Mouse (Mus musculus) frontal cortex, postnatal 10 days (tissue): ENCODE data around the gene Pop7.

ENCODE experiments used
- DNase-seq, 2 experiments: peaks; one replicate each; pipeline ENCODE4 v3.0.0; 2022; ENCODE audit warnings: low spot score in 2 of 2, mixed read lengths in 1 of 2

Pop7 gene

DNA sequence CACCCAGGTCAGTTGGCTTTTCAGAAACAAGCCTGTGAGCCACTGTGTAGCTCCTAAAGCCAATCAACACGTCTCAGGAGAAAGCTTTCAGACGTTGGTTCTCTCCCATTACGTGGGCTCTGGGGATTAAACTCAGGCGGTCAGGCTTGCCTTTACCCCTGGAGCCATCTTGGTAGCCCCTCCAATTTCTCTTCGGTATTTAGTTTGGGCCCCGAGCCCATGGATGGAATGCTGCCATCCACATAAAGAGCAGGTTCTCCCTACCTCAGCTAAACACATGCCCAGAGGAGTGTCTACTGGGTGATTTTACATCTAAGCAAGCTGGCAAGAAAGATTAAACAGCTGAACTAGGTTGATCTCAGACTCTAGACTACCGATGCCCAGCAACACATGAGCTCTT, 2.1 kb downstream of the Pop7 start:
- DNase-seq: no peak

DNA sequence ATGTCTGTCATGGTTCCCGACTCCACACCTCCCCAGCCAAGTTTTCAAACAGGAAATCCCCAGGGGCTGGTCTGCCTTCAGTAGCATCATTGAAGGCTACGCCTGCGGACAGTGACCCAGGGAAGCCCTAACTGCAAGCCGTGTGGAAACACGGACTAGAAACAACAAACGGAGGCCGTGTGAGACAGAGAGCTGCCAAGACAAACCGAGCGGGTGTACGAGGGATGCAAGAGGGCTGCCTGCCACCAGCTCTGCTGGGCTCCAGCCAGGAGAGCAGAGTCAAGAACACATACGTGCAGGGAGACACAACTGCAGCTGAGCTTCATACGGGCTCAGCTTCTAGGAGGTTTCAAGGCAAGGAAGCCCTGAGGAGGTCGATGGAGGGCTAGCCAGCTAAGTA, 8.5 kb downstream of the Pop7 start:
- DNase-seq: no peak

DNA sequence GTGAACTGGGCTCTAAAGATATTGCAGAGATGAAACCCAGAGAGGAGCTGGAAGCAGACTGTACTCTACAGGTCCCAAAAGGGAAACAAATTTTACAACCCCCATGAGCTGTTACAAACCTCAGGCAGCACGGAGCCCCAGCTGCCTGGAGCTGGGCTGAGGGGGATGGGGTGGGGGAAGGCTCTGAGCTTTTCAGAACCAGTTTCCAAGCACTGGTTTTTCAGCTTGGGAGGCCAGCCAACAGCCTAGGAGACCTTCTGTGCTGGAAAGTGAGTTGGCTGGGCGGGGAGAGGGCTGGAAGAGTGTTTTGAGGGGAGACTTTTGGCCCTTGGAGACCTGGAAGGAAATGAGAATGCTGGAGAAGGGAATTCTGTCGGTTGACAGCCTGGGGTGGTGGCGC, 10.8 kb downstream of the Pop7 start:
- peak in 1 of 2 experiments; percentile 26 for DNase-seq

DNA sequence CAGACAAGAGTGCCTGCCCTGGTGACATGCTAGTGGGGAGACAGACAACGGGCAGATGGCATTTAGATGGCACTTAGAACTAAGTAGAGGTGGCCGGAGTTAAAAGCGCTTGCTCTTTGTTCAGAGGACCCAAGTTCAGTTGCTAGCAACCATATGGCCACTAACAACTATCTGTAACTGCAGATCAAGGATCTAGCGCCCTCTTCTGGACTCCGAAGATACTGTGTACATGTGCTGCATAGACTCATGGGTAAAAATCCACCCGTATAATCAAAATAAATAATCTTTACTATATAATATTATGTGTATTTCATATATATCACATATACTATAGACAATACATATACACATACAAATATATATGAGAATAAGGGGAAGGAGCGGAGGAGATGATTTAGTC, 14.7 kb downstream of the Pop7 start:
- no peak for DNase-seq

DNA sequence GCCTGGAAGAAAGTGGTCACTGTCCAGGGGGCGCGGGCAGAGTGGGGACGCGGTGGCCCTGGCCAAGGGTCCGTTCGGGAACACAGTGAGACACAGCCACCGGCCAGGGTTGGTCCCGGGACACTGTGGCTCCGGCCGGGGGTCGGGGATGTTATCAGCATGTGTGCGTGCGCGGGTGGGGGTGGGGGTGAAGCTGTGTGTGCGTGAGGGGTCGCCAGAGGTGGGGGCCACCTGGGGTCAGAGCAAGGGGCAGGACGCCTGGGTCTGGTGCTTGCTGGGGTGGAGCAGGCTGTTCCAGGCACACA, 16.5 kb downstream of the Pop7 start:
- DNase-seq: no peak

DNA sequence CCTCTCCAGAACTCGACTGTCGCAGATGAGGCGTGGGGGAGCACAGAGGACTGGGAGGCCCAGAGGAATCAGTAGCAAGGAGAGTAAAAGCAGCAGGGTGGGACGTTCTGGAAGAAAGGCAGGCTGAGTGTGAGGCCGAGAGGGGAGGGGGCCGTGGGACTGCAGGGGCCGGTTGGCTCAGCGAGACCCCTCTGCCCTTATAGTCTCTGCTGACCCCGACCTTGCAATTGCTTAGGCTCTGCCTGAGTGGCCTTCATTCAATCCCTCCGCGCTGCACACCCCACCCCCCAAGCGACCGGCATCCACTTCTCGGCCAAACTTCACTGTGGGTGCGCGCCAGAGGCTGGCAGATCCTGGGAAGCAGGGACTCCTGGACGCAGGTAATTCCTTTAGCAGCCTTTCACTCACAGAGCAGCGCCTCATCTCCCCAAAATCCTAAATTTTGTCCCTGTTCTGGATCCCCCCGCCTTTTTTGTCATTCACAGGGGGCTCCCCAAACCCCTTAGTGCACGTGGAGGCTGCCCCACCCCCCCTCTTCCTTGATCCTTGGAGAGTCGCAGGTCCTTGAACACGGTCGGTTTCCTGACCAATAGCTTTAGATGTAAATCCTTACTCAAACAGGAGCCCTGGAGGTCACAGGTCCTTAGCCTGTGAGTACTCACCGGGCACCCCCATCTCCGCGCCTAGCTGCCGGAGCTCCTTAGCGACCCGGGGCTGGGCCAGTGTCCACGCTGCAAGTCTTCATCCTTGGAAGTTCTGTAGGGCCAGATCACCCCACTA, 17.1 kb downstream of the Pop7 start:
- DNase-seq: no peak

DNA sequence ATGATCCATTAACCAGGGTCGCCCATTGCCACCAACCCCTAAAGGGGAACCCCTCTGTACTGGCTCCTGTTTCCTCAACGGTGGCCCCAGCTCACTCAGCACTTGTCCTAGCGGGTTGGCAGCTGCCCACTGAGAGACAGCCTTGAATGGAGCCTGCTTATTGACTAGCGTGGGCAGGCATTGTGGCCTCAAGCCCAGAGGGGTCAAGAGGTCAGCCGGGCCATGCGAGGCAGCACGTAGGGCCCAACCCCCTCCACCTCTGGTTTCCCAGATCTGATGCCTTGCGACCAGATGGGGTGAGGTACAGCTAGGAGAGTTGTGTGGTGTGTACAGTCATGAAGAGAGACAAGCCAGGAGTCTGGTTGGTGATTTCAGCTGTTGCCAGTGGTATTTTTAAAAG, 20.4 kb downstream of the Pop7 start:
- peak in 1 of 2 experiments; percentile 17 for DNase-seq

DNA sequence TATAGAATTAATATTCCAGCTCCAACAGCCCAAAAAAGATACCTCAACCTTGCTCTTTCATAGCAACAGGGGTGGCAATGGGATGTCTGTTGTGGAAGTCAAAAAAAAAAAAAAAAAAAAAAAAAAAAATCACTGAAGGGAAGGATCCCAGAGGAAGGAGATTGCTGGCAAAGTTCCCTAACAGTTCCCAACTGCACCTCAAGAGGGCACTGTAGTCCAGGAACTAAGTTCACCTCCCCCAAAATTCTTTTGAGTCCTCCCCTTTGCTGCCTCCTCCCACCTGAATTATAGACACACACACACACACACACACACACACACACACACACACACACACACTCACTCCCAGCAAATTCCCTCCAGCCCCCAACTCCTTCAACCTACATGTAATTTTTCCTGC, 21.2 kb downstream of the Pop7 start:
- DNase-seq: peak; percentile 41 to 65

DNA sequence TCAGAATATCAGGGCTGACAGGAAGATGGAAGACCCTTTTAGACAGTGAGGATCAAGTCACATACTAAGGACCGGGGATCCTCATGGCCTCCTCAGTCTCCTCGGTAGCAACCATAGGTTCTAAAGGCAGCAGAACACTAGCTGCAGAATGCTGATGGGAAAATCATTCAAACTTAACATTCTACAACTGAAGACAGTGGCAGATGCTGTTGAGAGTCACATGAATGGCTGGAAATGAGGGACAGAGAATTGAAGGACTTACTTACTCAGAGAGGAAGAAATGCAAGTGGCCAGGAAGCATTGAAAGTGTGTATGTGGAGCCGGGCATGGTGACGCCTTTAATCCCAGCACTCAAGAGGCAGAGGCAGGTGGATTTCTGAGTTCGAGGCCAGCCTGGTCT, 25.4 kb downstream of the Pop7 start, which contains the start of gene Zan:
Gene Zan (minus strand): TSS at position 101 of the 400 bp plus-strand sequence.
- no peak for DNase-seq

DNA sequence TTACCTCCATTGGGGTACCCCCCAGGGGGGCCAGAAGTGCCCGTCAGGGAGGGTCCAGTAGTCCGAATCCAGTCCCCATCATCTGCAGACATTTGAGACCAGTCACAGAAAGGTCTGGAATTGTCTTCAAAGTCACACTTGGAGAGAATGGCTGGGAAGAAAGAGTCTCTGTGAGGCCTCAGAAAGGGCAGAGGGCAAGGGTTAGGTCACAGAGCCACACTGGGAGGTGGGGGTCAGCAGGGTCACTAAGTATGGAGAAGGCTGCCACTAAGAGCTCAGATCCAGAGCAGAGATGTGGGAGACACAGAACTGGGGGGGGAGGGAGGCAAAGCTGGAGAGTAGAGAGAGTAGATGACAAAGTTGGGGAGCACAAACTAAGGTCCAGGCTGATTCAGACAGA, 28.0 kb downstream of the Pop7 start:
- DNase-seq: no peak

DNA sequence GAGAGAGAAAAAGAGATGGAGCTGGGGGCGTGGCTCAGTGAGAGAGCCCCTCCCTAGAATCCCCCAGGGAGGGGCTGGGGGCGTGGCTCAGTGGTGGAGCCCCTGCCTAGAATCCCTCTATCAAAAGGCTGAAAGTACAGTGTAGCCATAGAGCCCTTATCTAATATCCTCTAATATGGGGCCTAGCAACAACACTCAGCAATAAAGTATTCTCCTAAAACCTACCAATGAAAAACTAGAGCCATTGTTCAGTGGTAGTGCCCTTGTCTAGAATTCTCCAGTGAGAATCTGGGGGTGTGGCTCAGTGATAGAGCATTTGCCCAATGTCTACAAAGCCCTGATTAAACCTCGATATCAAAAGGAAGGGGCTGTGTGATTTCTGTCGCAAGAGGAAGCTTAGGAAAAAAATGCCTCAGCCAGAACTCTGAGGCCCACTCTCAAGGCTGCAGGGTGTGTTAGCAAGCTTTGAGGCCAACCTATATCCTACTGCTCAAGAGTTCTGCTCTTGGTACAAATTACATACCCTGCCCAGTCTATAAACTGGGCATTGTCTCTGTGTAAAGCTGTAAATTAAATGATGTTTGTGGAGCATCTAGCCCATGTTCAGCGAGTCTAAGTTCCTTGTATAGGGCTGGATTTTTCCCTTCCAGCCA, 29.9 kb downstream of the Pop7 start:
- DNase-seq: no peak

DNA sequence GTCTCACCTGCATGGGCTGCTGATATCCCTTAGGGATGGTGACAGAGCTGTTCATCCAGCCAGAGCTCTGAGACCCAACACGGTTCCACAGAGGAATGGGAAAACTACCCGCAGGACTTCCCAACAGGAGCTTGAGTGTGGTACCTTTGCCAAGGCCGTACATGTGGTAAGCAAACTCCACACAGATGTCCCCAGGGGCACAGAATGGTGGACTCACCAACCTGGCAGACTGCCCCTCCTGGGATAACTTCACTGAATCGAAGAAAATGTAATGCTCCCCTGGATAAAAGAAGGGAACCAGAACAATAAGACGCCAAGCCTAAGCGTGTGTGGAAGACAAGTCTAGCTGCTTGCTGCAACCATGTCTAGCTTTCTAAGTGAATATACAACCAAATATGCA, 35.4 kb downstream of the Pop7 start:
- no peak for DNase-seq

DNA sequence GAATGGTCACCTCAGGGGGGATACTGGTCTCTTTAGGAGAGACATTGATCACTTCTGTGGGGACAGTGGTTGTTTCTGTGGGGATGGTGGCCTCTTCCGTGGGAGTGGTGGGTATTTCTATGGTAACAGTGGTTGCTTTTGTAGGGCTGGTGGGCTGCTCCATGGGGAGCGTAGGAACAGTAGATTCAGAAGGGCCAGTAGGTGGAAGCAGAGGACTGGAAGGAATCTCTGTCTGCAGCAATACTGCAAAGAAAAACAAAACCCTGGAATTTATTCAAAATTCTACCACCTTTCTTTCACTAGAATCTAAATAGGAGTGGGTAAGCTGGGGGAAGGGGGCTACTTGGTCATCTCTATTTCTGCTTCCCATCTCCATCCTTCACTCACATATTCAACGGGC, 37.3 kb downstream of the Pop7 start:
- peak in 1 of 2 experiments; percentile 12 for DNase-seq

DNA sequence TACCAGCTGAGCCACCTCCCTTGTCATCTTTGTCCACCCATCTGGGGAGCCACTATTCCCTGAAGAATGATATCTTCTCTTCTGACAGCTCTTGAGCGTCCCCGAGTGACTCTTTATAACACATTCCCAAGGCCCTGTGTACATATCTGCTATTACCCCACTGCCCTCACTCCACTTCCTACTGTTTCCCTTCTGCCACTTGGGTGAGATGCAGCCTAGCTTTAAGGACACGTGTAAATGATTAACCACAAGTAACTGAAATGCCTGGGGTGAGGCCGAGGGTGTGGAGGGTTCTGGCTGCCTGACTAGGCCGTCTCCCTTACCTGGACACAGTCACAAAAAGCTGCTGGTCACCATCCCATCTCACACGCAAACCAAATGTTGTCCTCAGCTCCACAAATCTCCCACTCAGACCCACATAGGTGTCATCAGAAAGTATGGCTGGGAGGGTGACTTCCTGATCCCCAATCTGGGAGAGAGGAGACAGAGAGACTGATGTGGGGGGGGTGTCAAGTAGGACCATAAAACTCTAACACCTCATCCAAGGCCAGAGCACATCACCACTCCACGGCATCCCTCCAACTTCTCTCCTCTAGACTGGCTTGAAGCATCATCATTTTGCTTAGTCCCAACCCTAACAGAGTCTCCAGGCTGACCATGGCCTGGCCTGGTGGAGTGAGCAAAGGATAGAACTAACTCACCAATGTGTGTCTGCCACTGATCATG, 46.3 kb downstream of the Pop7 start:
- no peak for DNase-seq

DNA sequence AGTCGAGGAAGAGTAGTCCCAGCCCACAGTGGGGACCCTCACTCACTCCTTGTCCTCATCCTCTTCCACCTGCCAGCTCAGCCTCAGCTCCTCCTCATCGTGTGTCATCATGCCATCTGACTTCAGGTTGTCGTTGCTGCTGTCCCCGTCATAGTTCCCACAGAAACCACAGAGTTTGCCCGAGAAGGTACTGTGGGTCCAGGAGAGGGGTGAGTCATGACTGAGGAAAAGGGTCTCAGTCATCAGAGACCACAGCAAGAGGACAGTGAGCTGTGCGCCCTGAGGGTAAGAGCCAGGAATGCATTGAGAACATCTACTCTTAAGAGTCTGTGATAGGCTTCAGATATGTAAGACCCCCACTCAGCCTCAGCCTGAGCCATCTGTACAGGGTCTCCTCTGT, 47.1 kb downstream of the Pop7 start:
- no peak for DNase-seq
